Mouse (Mus musculus) embryonic facial prominence, embryonic 15.5 days (tissue): ENCODE data around the gene Tspo. TPM values are rescaled to one million over a fixed set of nuclear protein-coding genes. Genes with fewer than 3 reads are reported as not detected.

ENCODE experiments used
- ATAC-seq: fragments of 200-750 bp; cut with Nextera tagmentation; 2 replicates; pipeline ENCODE4 v1.8.0; 2017; ENCODE audit warnings: low read depth, moderate TSS enrichment; ENCODE audit not compliant: insufficient number of reproducible peaks, low FRiP score, low TSS enrichment
- H3K27ac ChIP-seq: fragments of 300-500 bp; sonication (generic); replicated peaks from 2 replicates; pipeline ENCODE4 v1.5.1; 2015; ENCODE audit warnings: mild to moderate bottlenecking, inconsistent platforms
- H3K27me3 ChIP-seq: fragments of 300-500 bp; sonication (generic); 2 replicates; pipeline ENCODE4 v1.6.1; 2015; ENCODE audit warnings: inconsistent platforms
- H3K36me3 ChIP-seq: fragments of 300-500 bp; sonication (generic); 2 replicates; pipeline ENCODE4 v1.6.1; 2015; ENCODE audit warnings: mild to moderate bottlenecking, inconsistent platforms
- H3K4me1 ChIP-seq: fragments of 300-500 bp; sonication (generic); 2 replicates; pipeline ENCODE4 v1.6.1; 2015; ENCODE audit warnings: inconsistent platforms
- H3K4me2 ChIP-seq: fragments of 300-500 bp; sonication (generic); replicated peaks from 2 replicates; pipeline ENCODE4 v1.6.1; 2015; ENCODE audit warnings: mild to moderate bottlenecking, inconsistent platforms
- H3K4me3 ChIP-seq: fragments of 300-500 bp; sonication (generic); replicated peaks from 2 replicates; pipeline ENCODE4 v1.5.1; 2015; ENCODE audit warnings: mild to moderate bottlenecking, inconsistent platforms
- H3K9ac ChIP-seq: fragments of 300-500 bp; sonication (generic); 2 replicates; pipeline ENCODE4 v1.6.1; 2015; ENCODE audit warnings: inconsistent platforms
- H3K9me3 ChIP-seq: fragments of 300-500 bp; sonication (generic); replicated peaks from 2 replicates; pipeline ENCODE4 v1.6.1; 2016; ENCODE audit warnings: inconsistent platforms
- WGBS: fragments of 180-500 bp; shearing (Covaris S2); methylation state at CpG from one replicate; pipeline ENCODE4 v1.1.7; 2015; 5-methylcytosine and 5-hydroxymethylcytosine counted together
- polyA plus RNA-seq: library from polyadenylated mRNA; unstranded; fragments of >200 nt; fragmentation: Nextera tagmentation; extraction: Ambion mirVana; gene quantifications from 2 replicates; pipeline ENCODE4 v1.2.1, GENCODE M21; 2015

Gene Tspo
- polyA plus RNA-seq, 1 experiment from 2014 or later, result 66.7 TPM

- Histone ChIP-seq H3K27me3 (no peaks in the 10 kb centered on the region), H3K9me3 (no peaks in the 10 kb centered on the region), H3K36me3 (no peaks in the 10 kb centered on the region), H3K27ac (no peak overlapping the region), H3K4me3 (no peak overlapping the region), H3K4me2 (no peak overlapping the region), H3K4me1 (peaks cover 10% of the 10 kb centered on the region), H3K9ac (no peak overlapping the region)
- ATAC-seq, result no peak
- WGBS, result 96% methylated on average over 5 of the region's 5 CpGs
Measured at GRCm38 (mm10) chr15:83568544-83568943, 5.2 kb downstream of the Tspo start.

GRCm38 (mm10) chr15:83569682-83570081 lies 6.3 kb downstream of the Tspo start:
- peaks cover 8% of the 10 kb centered on the region; the same call in 1 of the 2 replicates for H3K36me3 ChIP-seq
- no peak overlapping the region for H3K9ac ChIP-seq
- 55% methylated on average over 11 of the region's 11 CpGs for WGBS
- no peaks in the 10 kb centered on the region for H3K27me3 ChIP-seq
- no peaks in the 10 kb centered on the region for H3K4me1 ChIP-seq
- H3K27ac ChIP-seq, result no peak overlapping the region
- no peak overlapping the region for H3K4me3 ChIP-seq
- no peak for ATAC-seq
- no peaks in the 10 kb centered on the region for H3K9me3 ChIP-seq
- H3K4me2 ChIP-seq, result no peak overlapping the region

DNA sequence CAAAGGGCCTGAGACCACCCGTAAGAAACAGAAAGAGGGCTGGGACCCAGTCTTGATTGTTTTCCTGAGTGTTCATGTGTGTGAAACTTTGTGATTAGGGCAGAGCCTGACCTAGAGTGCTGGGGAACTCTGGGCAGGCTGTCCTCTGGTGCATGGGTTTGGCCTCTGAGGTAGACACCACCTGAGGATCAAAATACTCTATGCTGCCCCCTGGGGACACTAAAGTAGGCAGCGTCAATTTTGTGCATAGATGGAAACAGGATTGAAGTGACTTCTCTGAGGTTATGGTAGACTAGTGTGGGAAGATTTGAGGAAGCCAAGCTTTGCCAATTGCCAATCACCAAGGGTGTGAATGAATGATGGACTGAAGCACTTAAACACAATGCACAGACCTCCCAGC lies 7.2 kb downstream of the Tspo start:
- WGBS, result 50% methylated on average over 2 of the region's 2 CpGs
- no peaks in the 10 kb centered on the region for H3K4me1 ChIP-seq

DNA sequence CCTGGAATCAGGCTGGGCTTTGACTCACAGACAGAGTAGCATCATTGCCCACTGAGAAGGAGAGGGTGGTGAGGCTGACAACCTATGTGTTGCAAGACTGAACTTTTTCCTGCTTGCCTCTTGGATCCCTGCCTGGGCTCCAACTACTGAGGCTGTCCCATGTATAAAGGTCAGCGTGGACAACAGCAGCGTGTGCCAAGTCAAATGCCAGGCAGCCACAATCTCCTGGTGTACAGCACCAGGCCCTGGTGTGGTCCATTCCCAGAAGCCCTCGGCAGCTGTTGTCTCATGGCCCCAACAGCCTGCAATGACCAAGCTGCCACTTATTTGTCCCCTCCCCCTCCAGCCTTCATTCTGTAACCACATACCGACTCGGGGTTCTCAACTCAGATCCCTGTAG lies 8.2 kb downstream of the Tspo start:
- H3K4me2 ChIP-seq, result no peak overlapping the region
- H3K4me1 ChIP-seq, result no peaks in the 10 kb centered on the region
- H3K36me3 ChIP-seq, result peaks cover 28% of the 10 kb centered on the region
- WGBS, result 81% methylated on average over 5 of the region's 5 CpGs
- no peaks in the 10 kb centered on the region for H3K9me3 ChIP-seq
- no peak for ATAC-seq
- H3K27me3 ChIP-seq, result no peaks in the 10 kb centered on the region
- no peak overlapping the region for H3K9ac ChIP-seq
- H3K27ac ChIP-seq, result no peak overlapping the region
- H3K4me3 ChIP-seq, result no peak overlapping the region

More for the DNA sequence above, 7.2 kb downstream of the Tspo start:
- Histone ChIP-seq H3K4me3 (no peak overlapping the region), H3K36me3 (peaks cover 18% of the 10 kb centered on the region; the same call in 1 of the 2 replicates), H3K9me3 (no peaks in the 10 kb centered on the region), H3K4me2 (no peak overlapping the region), H3K9ac (no peak overlapping the region), H3K27me3 (no peaks in the 10 kb centered on the region), H3K27ac (no peak overlapping the region)
- ATAC-seq, result no peak

GRCm38 (mm10) chr15:83572132-83572531 lies 8.7 kb downstream of the Tspo start:
- Histone ChIP-seq H3K4me1 (no peaks in the 10 kb centered on the region), H3K4me3 (no peak overlapping the region), H3K36me3 (peaks cover 33% of the 10 kb centered on the region), H3K27ac (no peak overlapping the region), H3K4me2 (no peak overlapping the region), H3K9me3 (no peaks in the 10 kb centered on the region), H3K27me3 (no peaks in the 10 kb centered on the region), H3K9ac (no peak overlapping the region)
- 82% methylated on average over 4 of the region's 4 CpGs for WGBS
- ATAC-seq, result no peak

- Histone ChIP-seq H3K27ac (no peak overlapping the region), H3K4me1 (no peaks in the 10 kb centered on the region), H3K27me3 (no peaks in the 10 kb centered on the region), H3K9ac (no peak overlapping the region), H3K36me3 (peaks cover 47% of the 10 kb centered on the region), H3K4me3 (no peak overlapping the region), H3K9me3 (no peaks in the 10 kb centered on the region), H3K4me2 (no peak overlapping the region)
- 95% methylated on average over 12 of the region's 12 CpGs for WGBS
- no peak for ATAC-seq
Measured at GRCm38 (mm10) chr15:83573606-83574005, 10.2 kb downstream of the Tspo start.

DNA sequence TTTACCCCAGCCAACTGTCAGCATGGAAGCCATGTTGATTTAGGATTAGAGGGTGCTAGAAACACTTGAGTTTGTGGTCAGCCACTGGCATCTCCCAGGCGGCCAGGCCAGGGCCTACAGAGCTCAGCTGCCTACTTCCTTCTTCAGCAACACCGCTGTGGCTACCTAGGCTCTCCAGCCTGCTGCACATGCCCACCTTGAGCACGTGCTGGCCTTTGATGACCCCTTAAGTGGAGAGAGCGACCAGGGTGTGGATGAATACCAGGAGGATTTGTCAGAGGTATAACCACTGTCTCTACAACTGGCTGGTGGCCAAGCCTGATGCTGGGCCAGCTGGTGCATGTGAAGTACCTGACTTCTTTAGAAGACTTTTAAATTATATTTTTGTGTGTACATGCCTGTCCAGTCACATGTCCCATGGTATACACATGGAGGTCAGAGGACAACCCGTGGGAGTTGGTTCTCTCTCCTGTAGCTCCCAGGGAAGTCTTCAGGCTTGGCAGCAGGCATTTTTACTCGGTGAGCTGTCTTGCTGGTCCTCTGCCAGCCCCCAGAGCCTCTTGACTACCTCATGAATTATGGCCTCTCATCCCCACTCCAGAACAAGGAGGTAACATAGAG lies 11.4 kb downstream of the Tspo start:
- no peak overlapping the region for H3K4me3 ChIP-seq
- H3K9me3 ChIP-seq, result no peaks in the 10 kb centered on the region
- no peaks in the 10 kb centered on the region for H3K27me3 ChIP-seq
- no peak overlapping the region for H3K4me2 ChIP-seq
- H3K27ac ChIP-seq, result no peak overlapping the region
- ATAC-seq, result no peak
- WGBS, result 77% methylated on average over 6 of the region's 6 CpGs
- no peak overlapping the region for H3K9ac ChIP-seq
- no peaks in the 10 kb centered on the region for H3K4me1 ChIP-seq
- H3K36me3 ChIP-seq, result peaks cover 58% of the 10 kb centered on the region

DNA sequence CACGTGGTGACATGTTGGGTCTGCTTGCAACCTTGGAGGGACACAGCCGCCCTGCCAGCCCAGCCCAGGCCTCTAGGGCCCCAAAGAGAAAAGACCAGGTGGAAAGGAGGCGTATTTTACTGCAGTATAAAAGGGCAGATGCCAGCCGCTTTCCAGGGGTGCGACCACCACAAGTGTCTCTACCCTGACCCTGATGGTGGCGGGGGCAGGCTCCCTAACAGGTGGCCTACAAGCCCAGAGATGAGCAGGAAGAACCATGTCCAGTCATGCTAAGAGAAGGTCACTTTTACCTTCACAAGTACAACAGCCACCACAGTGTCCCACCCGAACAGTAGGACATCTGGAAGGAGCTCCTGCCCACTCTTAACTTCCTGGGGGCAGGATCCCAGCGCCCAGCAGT lies 12.2 kb downstream of the Tspo start:
- Histone ChIP-seq H3K9ac (no peak overlapping the region), H3K9me3 (no peaks in the 10 kb centered on the region), H3K4me1 (no peaks in the 10 kb centered on the region), H3K4me2 (no peak overlapping the region), H3K27ac (no peak overlapping the region), H3K27me3 (no peaks in the 10 kb centered on the region), H3K4me3 (no peak overlapping the region), H3K36me3 (peaks cover 65% of the 10 kb centered on the region)
- ATAC-seq, result no peak
- 88% methylated on average over 8 of the region's 8 CpGs for WGBS

GRCm38 (mm10) chr15:83576651-83577050 lies 13.3 kb downstream of the Tspo start:
- Histone ChIP-seq H3K27ac (no peak overlapping the region), H3K4me3 (no peak overlapping the region), H3K27me3 (no peaks in the 10 kb centered on the region), H3K36me3 (peaks cover 76% of the 10 kb centered on the region), H3K9me3 (no peaks in the 10 kb centered on the region), H3K4me2 (no peak overlapping the region), H3K4me1 (no peaks in the 10 kb centered on the region), H3K9ac (no peak overlapping the region)
- no peak for ATAC-seq
- 89% methylated on average over 9 of the region's 9 CpGs for WGBS

- Histone ChIP-seq H3K36me3 (peaks cover 84% of the 10 kb centered on the region), H3K4me3 (no peak overlapping the region), H3K27me3 (no peaks in the 10 kb centered on the region), H3K4me2 (no peak overlapping the region), H3K9me3 (no peaks in the 10 kb centered on the region), H3K9ac (no peak overlapping the region), H3K27ac (no peak overlapping the region), H3K4me1 (peaks cover 16% of the 10 kb centered on the region; the same call in 1 of the 2 replicates)
- ATAC-seq, result no peak
- 40% methylated on average over 4 of the region's 4 CpGs for WGBS
Measured at GRCm38 (mm10) chr15:83582931-83583330, 19.5 kb downstream of the Tspo start.

DNA sequence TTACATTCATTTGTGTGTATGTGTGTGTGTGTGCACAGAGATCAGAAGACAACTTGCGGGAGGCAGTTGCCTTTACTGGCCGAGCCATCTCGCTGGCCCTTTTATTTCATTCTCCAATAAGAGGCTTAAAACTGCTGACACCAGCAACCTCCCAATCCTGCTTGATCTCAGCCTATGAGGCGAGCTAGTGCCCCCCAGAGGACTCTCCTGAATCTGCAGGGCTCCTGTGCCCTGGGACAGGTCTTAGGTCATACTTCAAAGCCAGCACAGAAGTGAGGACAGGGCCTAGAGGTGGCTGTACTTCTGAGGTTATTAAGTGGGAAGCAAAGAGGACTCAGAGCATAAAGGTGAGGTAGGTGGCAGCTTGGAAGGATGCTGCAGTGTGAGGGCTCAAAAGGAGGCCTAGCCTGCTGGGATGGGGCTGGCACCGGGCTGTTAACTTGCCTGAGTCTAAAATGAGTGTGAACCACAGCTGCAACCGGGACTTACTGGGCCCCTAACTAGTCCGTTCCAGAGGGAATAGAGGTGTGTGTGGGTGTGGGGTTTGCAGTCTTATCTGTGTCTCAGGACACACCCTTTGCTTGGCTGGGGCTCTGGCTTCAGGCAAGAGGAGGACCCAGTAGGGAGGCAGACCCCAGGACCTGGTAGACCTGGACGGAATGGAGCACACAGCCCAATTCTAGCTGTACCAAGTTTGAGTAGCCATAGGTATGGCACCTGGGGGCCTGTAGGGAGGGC lies 20.2 kb downstream of the Tspo start:
- Histone ChIP-seq H3K4me1 (peaks cover 16% of the 10 kb centered on the region; the same call in 1 of the 2 replicates), H3K4me2 (no peak overlapping the region), H3K27ac (no peak overlapping the region), H3K36me3 (peaks cover 77% of the 10 kb centered on the region), H3K4me3 (no peak overlapping the region), H3K9me3 (no peaks in the 10 kb centered on the region), H3K27me3 (no peaks in the 10 kb centered on the region), H3K9ac (no peak overlapping the region)
- WGBS, result 64% methylated on average over 8 of the region's 8 CpGs
- no peak for ATAC-seq
